Mouse (Mus musculus): ENCODE results near the gene Slco3a1.

Gene Slco3a1

DNA sequence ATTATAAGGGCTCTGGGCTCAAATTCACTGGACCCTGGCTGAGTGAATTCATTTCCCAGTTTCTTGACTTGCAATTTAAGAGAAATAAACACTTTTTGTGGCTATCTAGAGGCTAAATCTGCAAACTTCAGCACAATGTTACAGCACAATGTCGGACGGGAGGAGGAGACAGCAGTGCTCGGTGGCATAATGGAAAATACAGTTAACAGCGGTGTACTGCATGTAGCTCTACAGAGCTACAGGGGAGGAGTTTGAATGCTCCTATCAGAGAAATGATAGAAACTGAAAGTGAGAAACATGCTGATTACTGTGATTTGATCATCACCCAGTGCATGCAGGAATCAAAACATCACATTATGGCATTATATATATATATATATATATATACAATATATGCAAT lies 68.5 kb downstream of the Slco3a1 start:
- DNase-seq (ENCODE audit: low read depth), result no peak

DNA sequence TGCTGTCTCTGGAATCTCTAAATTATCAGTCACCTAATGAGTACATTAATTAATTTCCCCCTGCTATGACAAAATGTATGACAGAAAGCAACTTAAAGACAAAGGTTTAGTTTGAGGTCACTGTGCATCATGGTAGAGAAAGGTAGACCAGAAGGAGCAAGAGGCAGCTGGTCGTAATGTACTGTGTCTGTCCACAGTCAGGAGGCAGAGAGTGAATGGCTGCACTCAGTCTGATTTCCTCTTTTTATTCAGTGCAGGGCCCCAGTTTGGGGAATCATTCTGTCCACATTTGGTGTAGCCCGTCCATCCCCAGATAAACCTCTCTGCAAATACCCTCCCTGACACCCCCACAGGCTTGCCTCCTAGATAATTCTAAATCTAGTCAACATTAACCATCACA lies 68.9 kb downstream of the Slco3a1 start:
- no peak for DNase-seq (ENCODE audit: low read depth)

DNA sequence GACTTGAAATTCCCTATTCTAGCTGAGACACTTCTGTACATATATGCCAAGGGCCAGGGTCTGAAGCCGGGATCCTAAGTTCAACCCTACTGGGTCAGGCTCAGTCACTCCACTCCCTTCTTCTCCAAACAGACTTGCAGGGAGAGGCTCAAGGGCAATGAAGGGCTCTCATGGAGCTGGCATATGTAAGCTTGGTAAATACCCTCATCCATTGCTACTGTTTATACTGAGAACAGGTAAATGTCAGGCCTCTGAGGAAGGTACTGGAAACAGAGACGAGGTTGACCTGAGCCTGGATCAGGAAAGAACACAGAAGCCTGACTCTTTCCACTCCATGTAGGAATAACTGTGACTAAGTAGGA lies 70.6 kb downstream of the Slco3a1 start:
- DNase-seq (ENCODE audit: low read depth), result no peak

DNA sequence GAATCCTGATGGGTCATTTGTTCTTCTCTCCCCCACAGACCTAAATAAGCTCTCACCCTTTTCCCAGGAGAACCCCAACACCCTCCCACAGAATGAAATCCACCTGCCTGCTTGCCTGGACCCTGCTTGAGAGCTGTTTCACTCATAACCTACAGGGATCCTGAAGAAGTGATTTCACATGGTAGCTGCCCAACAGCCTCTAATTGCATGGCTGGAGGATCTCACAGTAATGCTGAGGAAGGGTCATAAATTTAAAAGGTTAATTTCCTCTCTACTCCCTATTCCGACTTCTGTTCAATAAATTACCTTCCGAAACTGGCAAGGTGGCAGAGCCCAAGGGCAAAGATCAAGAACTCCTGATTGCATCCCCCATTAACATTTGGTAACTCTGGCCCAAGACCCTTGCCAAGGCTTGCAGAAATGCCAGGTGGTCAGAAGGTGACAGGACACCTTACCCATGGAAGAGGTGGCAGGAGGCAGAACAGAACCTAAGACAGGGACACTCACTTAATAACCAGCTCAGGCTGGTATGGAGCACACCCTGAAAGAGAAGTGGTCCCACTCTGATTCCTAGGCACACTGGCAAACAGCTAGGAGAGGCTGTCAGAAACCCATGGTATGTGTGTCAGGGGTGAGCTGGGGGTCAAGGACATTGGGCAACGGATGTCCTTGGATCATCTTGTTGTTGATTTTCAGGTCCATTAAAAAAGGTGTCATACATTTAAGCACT lies 71.1 kb downstream of the Slco3a1 start:
- no peak for DNase-seq (ENCODE audit: low read depth)

DNA sequence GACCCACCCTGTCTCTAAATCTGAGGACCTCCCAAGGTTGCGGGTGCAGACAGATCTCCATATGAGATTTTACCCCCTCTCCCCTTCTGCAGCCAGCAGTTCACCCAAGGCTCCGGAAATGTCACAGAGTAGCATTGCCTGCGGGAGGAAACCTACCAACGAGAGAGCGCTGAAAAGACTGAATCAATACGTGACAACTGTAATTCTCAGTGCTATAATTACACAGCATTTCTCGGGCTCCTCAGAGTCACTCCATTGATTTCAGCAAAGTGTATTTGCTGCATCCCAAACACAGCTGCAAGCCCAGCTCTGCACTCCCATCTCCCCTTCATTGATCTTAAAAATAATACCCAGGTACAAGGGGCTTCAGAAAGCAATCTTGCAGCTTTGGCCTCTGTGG lies 82.8 kb downstream of the Slco3a1 start:
- DNase-seq (ENCODE audit: low read depth), result no peak

DNA sequence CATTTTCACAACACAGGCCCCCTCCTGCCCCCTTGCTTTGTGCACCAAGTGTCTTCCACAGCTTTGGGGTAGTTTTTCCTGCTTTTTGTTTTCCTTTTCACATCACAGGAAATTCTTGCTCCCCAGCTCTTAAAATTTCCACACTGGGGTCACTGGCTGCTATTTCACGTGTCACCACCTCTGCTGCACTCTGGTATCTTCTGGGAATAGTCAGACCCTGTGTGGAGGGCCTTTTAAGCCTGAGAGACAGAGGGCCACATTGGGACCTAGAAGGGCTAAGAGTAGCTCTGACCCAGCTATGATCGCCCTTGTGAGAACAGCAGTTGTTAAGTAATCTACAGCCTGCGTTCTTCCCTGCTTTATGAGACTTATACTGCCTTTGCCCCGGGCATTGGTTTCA lies 87.7 kb downstream of the Slco3a1 start:
- no peak for DNase-seq (ENCODE audit: low read depth)

DNA sequence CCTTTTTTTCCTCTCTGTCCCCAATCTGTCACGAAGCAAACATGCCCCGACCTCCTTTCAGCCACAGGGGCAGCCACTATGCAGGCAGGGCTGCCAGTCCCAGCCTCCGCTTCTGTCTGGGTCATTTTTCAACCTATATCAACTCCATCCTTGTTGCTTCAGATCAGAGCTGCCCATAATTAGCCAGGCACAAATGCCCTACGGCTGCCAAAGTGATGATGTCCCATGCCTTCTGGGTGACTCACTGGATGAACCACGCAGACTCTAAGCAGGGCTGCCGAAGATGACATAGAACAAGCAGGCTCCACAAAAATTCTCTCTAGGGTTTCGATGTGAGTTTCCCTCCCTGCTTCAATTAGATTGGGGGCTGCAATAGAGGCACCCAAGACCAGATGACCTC lies 89.9 kb downstream of the Slco3a1 start:
- DNase-seq (ENCODE audit: low read depth), result no peak

DNA sequence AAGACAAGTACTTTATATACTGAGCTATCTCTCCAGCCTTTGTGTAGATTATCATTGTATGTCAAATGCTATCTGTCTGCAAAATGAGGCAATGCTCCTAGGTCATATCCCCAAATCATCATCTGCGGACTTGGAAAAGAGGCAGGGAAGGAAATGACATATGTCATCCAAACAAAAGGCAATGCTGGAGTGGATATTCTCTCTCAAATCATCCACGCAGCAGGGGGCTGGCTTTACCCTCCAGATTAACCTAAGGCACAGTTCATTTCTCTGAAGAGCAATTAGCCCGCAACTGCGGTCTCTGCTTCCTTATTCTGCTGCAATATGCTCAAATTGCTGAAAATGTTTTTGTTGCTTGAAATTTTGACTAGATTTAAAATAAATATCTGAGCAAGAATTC lies 92.1 kb downstream of the Slco3a1 start:
- no peak for DNase-seq (ENCODE audit: low read depth)

DNA sequence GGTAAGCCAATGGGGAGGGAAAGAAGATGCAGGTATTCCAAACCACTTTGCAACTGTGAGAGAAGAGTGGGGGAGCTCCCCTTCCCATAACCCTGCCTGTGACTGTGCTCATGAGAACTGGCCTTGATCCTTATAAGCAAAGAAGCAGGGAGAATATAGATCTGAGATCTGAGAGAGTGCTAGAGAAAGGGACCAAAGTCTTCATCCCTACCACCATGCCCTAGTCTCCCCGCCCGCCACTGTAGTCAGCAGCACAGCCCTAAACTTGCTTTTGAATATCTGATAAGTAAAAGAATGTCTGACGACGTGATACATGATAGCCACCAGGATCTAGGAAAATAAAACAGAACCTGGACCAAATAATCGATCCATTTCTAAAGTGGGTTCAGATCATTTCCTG lies 92.8 kb downstream of the Slco3a1 start:
- DNase-seq (ENCODE audit: low read depth), result no peak

DNA sequence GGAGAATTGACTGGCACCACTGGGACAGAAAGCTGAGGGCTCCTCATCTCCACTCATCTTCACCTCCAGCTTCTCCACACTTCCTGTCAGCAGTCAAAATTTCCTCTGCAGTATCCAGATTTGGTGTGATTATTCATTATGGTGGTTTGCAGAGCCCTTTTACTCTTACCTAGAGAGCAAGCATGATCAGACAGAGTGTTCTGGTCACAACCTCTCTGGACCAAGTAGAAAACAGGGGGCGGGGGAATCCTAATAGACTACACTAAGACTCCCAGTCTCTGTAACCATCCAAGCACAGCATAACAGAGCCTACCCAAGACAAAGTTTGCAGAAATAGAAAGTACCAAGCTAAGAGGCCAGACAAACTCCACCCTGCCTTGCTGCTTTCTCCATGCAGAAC lies 93.4 kb downstream of the Slco3a1 start:
- no peak for DNase-seq (ENCODE audit: low read depth)

DNA sequence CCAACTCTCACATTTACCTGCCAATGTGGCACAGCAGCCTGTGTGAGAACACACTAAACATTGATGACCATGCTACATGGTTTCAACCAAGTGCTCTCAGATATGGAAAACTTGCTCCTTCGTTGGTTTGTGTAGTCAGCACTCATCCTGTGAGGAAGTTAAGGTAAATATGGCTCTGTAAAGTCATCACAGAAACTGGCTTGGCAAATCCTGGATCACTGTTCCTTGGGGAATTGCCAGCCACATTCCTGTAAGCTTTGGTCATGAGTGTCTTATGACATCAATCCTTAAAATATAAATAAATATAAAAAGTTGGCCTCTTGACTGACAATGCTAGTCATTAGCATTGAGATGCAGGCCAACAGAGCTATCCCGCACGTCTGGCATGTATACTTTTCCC lies 94.8 kb downstream of the Slco3a1 start:
- no peak for DNase-seq (ENCODE audit: low read depth)

DNA sequence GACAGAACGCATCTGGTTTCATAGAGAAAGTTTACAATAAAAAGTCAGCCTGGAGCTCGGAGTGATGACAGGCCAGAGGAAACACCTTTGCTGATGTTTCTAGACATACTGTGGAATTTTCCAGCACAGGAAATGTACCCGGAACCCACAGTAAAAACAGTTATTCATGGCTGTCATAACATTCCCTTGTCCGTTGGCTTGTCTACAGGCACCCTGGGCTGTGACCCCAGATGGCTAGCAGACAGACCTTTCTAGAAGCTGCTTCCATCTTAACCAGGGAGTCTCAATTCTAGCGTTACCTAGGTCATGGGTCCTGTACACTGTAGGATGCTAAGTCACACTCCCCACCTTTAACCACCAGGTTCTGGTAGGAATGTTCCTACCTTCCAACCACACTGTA lies 95.3 kb downstream of the Slco3a1 start:
- DNase-seq (ENCODE audit: low read depth), result no peak

DNA sequence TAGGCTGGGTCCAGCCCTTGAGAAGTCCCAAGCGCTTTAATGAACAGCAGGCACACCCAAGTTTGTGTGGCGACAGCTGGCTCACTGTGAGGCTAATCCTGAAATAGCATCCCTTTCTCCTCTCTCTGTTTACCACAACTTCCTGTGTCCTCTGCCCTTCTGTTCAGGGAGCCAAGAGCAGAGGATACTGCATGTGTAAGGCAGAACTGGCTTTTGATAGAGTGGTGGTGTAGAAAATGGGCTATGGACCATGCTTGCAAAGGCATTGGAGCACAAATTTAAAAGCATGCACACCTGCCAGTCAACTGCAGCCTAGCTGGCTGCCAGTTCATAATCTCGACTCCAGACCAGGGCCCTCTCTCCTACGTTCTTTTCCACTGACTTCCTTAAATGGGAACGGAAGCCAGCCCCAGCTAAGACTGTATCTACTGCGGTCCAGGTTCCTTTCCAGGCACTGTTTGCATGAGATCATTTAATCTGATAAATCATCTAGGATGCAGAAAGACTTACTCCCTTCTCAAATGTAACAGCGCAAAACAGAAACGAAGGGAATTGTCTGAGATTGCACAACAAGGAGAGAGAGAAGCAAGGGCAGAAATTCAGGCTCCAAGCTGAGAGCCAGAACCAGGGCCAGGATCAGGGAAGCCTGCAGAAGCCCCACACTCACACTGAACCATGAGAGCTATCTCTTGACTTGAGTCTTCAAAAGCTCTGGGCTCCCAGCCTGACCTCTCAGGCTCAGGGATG lies 95.9 kb downstream of the Slco3a1 start:
- no peak for DNase-seq (ENCODE audit: low read depth)

DNA sequence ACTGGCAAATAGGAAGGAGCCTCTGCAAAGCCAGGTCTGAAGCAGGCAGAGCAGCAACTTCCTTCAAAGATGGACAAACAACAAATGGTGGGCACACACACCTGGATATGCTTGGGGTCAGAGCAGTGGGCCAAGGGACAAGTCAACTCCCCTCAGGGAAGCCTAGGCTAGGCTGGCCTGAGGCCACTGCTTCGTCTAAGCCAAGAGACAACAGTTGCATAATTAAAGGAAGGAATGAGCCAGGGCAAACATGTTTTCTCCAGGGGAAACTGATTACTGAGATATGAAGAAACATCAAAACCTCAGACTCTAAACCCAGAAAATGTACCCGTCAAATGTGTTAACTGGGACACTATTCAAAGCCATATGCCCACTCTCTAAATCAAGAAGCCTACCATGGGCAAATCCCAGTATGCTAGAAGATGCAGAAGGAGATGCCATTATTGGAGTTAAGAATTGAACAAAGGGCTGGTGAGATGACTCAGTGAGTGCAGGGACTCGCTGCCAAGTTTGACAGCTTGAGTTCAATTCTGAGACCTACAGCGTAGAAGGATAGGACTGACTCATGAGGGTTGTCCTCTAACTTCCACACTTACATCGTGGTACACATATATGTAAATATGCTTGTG lies 97.1 kb downstream of the Slco3a1 start:
- DNase-seq (ENCODE audit: low read depth), result no peak

DNA sequence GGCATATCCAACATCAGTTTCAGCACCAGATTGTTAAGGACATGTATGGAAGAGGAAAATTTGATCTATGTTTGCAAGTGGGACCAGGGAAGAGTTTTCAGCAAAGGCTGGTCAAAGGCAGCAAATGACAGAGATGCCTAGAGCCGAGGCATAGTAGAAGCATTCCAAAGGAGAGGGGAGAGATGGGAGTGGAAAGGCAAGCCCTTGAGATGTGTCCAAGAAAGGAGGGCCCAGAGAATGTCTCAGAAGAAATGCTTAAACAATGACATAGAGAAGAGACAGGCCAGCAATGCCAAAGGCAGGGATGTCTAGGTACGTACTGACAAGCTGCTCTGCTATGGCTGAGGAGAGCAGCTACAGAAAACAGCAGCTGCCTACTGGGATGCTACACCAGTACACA lies 97.8 kb downstream of the Slco3a1 start:
- no peak for DNase-seq (ENCODE audit: low read depth)

DNA sequence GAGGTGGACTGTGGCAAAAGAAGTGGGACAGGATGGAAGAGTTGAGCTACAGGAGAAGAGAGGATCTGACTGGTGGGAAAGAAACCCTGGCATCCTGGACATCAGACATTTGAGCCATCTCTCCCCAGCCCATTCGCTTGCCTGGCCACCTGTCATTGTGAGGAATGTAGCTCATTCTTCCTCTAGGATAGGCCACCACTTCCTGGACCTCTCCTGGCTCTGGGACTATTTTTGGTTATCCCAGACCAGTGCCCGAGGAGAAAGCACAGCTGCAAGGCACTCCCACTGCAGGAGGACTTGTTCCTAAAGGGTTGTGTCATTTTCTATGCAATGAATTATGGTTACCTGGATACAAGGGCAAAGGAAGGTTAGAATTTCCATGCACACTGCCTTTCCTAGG lies 103.5 kb downstream of the Slco3a1 start:
- no peak for DNase-seq (ENCODE audit: low read depth)

DNA sequence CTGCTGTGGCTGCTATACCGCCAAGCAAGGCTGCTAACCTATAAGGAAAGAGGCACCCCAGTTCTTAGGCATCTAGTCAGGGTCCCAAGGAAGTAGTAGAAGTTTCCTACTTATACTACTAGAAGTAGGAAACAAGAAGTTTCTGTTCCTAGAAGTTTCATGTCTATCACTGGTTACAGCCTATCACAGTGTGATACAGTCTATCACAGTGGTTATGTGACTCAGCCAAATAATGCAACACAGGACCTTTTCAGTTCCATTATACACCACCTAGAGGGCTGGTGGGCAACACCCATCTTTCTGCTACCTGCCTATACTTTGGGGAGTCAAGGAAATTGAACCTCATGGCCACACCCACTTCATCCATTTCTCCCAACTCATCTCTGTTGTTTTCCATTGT lies 104.8 kb downstream of the Slco3a1 start:
- no peak for DNase-seq (ENCODE audit: low read depth)

DNA sequence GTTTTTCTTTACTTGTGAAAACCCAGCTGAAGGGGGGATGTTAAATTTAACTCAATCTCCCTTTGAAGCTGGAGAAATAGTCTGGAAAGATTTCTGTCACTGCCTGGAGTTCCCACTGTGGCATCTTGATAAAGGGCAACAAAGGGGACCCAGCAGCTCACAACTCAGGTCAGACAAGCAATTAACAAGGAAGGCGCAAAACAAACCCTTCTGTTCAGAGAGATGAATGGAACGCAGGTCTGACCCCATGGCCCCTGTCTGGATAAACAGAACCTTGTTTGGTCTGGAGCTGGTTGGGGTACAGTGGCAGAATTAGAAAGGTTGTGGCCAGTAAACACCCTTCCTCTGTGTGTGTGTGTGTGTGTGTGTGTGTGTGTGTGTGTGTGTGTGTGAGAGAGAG lies 106.8 kb downstream of the Slco3a1 start:
- no peak for DNase-seq (ENCODE audit: low read depth)

DNA sequence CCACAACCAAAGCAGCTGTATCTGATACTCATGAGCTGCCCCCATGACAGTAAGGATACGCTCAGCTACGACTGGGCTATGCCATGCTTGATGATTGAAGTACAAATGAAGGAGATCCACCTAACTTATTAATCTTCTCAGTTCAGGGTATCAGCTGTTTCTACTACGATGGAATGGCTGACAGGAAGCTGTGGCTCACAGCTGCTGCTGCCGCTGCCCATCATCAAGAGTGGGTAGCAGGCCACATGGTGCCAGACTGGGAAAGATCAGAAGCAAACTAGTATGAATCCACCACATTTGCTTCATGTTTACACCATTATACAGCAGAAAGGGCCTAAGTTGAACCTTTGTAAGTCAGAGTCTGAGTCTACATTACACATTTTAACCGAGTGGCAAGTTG lies 109.4 kb downstream of the Slco3a1 start:
- DNase-seq (ENCODE audit: low read depth), result no peak

DNA sequence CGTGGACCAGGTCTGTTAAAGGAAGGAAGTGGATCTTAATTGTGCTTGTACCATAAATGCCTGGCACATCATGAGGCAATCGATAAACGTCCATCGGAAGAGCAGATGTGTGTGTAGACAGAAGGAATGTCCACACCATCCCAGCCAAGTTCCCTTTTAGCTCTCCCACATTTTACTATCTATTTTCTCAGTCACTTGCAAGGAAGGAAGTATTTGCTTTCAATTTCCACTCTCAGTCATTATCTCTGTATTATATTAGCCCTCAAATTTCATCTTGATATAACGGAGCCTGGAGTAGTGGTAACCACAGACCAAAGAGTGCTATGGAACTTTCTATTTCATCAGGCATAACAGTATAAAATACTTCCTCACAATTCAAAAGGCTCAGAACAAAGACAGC lies 112.2 kb downstream of the Slco3a1 start:
- DNase-seq (ENCODE audit: low read depth), result no peak

DNA sequence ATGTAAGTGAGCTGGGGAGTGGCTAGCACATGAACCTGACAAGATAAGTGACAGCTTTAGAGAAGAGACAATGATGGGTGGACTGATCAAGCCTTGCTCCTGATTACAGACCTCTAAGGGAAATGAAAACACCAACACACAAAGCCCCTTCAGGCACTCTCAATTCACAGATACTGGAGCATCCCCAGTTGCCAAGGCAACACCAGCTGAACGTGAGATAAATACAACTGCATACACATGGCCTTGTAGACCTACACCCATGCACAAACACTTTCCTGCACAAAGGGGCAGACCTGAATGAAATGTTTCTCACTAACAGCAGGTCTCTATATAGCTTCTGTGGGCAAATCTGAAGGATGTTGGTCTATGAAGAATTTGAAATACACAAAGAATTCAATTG lies 117.0 kb downstream of the Slco3a1 start:
- DNase-seq (ENCODE audit: low read depth), result no peak

DNA sequence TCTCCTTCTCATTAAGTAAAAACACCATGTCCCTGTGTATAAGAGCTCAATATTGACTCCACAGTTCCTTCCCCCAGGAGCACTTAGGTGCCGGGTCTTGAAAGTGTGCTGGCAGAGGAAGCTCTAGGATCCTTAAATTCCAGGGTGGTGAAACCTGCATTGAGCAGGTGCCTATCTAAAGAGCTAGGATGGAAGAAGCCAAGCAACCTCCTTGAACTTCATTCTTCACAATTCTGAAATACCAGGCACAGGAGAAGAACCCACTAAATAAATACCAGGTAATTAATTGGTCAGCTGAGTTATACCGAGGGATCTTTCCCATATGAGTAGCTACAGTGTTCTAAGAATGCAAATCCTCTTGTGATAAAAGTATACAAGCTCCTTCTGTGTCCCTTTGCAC lies 117.9 kb downstream of the Slco3a1 start:
- no peak for DNase-seq (ENCODE audit: low read depth)

DNA sequence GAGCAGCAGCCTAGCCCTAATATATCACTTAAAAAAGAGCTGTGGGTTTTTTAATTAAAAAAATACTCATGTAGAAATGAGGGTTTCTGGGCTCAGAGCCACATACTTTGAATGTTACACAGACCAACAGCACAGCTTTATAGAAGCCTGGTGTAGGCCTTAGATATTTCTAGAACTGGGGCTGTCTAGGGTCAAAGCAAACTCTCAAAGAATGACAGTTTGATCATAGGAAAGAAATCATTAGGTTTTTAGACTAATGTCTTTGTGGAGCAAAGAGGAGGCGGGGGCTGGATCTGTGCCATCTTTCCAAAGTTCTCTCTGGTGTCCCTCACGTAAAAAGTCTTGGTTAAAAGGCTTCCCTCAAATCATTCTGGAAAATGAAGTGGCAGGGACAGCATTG lies 121.6 kb downstream of the Slco3a1 start:
- DNase-seq (ENCODE audit: low read depth), result no peak

DNA sequence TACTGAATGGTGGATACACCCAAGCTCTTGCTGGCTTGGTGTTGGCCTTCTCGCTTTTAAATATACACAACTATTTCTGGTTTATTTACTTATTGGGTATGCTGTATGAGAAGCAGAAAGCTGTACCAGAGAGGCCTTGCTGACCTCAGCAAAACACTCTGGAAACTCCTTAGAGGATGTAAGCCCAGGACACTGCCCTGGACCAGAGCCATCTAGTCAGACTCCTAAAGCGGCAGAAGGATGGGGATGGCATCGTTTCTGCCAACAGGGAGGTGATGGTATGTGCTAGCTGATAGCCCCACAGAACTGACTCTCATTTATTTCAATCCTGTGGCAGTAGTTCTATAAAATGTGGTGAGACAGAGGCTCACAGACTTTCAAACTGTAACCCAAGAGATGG lies 125.3 kb downstream of the Slco3a1 start:
- no peak for DNase-seq (ENCODE audit: low read depth)

All from fibroblast of lung, adult 2 months (primary cell).